Mouse (Mus musculus): ENCODE results near the gene Ap1m1.

Gene Ap1m1

DNA sequence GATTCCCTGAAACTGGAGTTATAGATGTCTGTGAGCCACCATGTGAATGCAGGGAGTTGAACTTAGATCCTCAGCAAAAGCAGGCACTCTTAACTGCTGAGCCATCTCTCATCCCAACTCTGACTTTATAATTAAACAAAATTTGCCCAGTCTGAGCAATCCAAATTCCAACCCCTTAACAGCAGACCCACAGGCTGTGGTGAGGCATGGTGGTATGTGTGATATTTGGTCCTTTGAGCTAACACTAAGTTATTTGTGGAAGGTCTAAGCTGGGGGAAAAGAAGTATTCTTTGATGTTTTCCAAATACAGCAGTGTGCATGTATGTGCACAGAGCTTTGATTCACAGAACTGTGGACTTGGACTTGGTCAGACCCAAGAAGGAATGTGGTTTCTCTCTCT, 49.2 kb downstream of the Ap1m1 start:
- no peak for DNase-seq (ENCODE audit: extremely low spot score, low read depth, low spot score)

DNA sequence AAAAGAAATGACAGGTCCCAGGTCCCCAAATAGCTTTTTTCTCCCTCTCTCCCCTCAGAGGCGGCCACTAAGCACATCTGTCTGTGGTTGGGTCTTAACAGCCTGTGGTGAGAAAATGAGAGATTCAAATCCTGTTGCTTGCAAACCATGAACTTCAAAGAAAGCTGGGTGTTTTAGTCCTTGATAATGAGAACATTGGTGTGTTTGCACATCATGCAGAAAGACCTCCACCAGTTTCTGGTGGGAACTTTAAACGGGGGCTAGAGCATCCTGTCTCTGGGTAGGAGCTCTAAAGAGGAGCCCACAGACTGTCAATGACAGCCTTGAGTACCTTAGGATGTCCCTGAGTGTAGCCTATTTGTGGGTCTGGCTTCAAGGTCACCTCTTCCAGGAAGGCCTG, 51.3 kb downstream of the Ap1m1 start:
- no peak for DNase-seq (ENCODE audit: extremely low spot score, low read depth, low spot score)

DNA sequence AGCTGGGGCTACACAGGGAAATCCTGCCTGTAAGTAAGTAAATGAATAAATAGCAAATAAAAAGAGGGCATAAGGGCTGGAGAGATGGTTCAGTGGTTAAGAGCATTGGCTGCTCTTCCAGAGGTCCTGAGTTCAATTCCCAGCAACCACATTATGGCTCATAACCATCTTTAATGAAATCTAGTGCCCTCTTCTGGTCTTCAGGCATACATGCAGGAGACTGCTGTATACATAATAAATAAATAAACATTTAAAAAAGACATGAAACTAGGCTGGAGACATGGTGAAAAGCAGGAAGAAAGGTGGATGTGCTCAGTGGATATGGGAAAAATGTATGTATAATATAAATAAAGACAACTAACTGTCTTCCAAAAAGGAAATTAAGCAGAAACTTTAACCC, 53.5 kb downstream of the Ap1m1 start:
- DNase-seq (ENCODE audit: extremely low spot score, low read depth, low spot score), result no peak

DNA sequence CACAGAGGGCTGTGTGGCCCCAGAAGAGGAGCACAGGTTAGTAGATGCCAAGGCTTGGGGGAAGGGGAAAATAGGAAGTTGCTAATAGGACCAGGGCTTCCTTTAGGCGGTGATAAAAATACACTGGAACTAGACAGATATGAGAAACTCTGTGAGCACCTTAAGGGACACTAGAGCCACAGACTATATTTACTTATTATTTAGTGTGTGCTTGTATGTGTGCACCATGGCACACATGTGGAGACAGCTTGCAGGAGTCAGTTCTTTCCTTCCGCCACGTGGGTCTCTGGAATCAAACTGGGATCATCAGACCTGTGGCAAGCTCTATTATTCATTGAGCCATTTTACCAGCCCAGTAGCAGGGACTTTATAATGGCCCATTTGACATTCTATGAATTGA, 55.3 kb downstream of the Ap1m1 start:
- DNase-seq (ENCODE audit: extremely low spot score, low read depth, low spot score), result no peak

DNA sequence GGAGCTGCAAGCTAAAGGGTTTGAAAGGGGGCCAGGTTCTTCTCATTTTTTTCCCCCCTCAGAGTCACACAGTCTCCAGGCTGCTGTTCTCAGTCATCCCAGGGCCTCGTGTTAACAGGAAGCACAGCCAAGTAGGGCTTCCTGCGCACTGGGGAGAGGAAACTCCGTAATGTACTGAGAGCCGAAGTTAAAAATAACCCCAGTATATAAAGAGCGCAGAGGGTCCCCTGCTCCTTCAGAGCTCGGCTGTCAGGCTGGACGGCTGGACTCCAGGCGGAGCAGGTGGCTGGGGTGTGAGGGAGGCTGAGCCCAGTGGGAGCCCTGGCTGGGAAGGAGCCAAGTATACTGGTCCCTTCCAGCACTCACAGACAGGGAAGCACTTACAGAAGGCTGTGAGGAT, 55.9 kb downstream of the Ap1m1 start:
- DNase-seq (ENCODE audit: extremely low spot score, low read depth, low spot score), result no peak

DNA sequence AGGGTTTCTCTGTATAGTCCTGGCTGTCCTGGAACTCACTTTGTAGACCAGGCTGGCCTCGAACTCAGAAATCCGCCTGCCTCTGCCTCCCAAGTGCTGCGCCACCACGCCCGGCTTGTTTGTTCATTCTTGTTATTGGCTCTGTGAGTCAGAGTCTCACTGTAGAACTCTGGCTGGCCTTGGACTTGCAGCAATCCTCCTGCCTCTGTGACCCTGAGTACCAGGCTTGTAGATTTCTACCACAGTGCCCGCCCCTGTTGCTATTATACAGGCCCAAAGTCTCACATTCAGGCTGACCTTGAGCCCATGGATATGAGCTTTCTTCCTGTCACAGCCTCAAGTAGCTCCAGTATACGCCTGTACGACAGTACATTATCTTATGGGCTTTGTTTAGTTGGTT, 56.7 kb downstream of the Ap1m1 start:
- DNase-seq (ENCODE audit: extremely low spot score, low read depth, low spot score), result no peak

DNA sequence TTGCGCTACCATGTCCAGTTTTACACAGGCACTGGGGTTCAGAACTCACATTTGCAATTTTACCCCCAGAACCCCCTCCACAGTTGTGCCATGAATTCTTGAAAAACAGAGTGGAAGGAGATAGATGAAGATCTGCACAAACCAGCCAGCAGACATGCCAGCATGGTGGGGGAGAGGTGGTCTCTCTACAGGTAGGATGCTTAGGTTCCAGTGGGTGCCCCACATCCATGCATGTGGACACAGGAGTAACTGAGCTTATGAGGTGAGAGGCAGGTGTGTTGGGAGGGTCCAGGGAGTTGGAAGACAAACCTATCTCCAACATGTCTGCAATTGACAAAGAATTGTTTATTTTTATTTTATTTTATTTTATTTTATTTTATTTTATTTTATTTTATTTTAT, 59.1 kb downstream of the Ap1m1 start:
- DNase-seq (ENCODE audit: extremely low spot score, low read depth, low spot score), result no peak

DNA sequence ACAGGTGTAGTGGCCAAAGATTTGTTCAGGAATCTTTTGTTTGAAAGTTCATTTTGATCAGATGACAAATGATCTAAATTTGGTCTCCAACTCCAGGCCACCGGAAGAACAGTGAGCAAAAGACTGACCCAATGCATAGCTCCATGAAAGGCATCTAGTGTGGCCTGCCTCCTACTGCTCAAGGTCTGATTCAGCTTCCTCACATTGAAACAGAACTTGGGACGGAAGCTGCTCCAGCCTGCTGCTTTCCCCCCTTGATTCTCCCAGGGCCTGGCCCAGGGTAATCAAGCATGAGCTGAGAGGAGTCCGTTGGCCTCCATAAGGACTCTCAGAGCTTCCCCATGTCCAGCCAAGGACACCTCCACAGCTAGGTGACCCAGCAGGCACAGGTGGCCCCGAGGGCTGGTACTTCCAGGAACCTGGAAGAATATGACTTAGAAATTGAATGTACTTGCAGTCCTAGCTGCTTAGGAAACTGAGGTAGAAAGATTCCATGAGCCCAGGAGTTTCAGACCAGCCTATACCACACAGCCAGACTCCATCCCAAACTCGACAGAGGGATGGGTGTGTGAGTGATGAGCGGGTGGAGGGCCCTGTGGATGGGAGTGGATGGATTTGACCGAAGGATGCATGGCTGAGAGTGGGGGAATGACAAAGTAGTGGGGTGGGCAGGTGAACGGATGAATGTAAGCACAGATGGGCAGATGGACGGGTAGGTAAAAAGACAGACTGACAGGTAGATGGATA, 61.0 kb downstream of the Ap1m1 start:
- DNase-seq (ENCODE audit: extremely low spot score, low read depth, low spot score), result no peak

DNA sequence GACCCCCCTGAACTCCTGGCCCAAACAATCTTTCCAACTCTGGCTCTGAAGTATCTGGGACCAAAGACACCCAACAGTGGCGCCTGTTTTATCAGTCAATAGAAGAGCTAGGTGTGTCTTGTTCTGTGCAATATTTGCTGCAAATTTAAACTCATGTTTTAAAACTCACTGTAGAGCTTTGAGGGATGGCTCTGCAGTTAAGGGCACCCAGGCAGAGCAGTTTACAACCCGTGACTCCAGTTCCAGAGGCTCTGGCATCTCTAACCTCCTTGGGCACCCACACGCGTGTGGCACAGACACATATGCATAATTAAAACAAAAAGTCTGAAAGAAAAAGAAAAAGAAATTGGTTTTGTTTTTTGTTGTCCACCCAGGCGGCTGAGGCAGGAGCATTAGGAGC, 61.7 kb downstream of the Ap1m1 start:
- no peak for DNase-seq (ENCODE audit: extremely low spot score, low read depth, low spot score)

DNA sequence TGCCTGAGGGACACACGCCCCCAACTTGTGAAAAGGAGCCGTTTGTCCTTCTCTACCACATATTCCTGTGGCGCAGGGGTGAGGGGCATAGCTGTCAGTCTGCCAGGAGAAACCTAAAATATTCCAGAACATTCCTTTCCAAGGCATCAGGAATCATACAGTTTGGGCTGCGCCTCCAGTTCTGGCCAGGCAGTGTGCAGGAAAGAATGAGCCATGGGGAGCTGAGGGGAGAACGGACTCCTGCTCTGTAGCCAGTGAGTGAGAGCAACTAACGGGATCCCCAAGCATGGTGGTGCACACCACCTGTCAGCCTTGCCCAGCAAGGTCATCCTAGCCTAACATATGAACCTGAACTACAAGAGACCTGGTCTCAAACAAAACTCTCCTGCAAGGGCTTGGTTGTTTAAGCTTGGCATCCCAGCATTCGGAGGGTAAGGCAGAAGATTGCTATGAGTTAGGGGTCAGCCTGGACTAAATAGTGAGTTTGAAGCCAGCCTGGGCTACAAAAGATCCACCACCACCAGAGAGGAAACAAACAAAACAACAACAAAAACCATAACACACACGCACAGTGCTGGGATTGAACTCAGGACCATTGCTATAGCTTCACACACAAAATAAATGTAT, 63.3 kb downstream of the Ap1m1 start:
- no peak for DNase-seq (ENCODE audit: extremely low spot score, low read depth, low spot score)

DNA sequence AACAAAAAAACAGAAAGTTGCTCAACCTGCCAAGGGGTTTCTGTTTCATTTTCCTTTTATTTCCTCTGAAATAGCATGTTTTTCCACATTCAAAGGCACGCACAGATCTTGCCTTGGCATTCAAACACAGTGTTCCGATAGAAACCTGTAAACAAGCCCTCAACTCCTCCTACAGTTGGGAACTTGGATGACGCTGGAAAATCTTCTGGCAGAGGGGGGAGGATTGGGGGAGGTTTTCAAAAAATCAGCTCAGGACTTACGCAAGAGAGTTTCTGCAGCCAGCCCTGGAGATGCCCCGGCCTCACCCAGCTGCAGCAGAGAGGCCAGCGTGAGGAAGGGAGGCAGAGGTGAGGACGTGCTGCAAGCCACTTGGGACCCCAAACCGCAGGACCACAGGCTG, 63.8 kb downstream of the Ap1m1 start:
- DNase-seq (ENCODE audit: extremely low spot score, low read depth, low spot score), result no peak

DNA sequence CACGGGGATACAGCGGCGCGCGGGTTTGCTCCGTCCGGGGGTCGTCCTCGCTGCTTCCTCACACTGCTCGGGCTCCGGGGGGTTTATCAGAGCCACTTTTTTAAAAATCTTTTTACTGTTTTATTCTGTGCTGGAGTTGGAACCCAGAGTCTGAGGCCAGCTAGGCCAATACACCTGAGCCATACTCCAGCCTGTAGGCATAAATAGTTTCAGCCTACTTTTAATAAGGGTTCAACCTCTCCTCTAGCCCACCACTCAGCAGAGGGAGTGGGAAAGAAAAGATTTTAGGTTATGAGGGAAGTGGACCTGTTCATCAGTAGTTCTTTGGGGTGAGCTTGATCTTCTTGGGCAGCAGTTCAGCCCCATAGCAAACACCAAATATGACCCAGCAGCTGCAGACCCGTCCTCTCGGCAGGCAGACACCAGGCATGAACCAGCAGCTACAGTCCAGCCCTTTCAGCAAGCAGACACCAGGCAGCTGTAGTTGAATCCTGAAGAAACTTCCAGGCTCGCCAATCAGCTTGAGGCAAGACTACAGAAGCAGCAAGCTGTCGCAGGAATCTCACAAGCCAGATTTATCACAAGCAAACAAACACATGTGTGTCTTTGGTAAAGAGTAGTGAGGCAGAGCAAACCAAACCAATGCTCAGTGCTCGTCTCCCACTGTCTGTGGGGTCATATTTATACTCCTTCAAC, 65.5 kb downstream of the Ap1m1 start, which contains the start of gene Gm10282:
TSS of gene Gm10282 (minus strand) at position 51 of the 696 bp plus-strand sequence.
- no peak for DNase-seq (ENCODE audit: extremely low spot score, low read depth, low spot score)

DNA sequence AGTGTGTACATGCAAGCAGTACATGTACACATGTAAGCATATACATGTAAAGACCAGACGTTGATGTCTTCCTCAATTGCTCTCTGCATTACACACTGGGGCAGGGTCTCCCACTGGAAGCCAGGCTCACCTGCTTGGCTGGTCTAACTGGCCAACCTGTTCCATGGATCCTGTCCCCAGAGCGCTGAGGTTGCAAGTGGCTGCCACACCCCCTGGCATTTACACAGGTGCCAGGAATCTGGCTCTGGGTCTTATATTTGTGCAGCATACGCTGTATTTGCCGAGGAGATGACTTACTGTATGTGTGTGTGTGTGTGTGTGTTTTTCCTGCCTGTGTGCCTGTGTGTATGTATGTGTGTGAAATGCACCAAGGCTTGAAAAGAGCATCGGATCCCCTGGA, 67.1 kb downstream of the Ap1m1 start:
- DNase-seq (ENCODE audit: extremely low spot score, low read depth, low spot score), result no peak
